In genomic region chr1:157417861-157418260, GRCm38 (mm10) we compare ENCODE assay signal across 9 mouse cellular contexts. TPM values are rescaled to one million over a fixed set of nuclear protein-coding genes. Genes with fewer than 3 reads are reported as not detected.
DNase-seq lines count a peak whose midpoint lies in the region; ATAC-seq and TF ChIP-seq lines count a peak whose summit lies in the region.
"Had no signal": no experiment of that assay in that cellular context is flagged by ENCODE, and none has a peak within 500 bp of the region (broad histone marks: within the 10 kb centered on the region; RNA-seq: fewer than 3 reads in every experiment).

No protein-coding gene starts in this region.

- peak overlapping the region; percentile 58 for H3K27ac ChIP-seq in left cerebral cortex, adult 2 months
- peak overlapping the region; percentile 59 for H3K27ac ChIP-seq in forebrain, embryonic 13.5 days
- H3K27ac ChIP-seq in kidney, embryonic 15.5 days: peak overlapping the region; percentile 59

- H3K9ac ChIP-seq in forebrain, embryonic 13.5 days: no peak overlapping the region
- no peak overlapping the region for H3K9ac ChIP-seq in kidney, embryonic 15.5 days

- H3K9me3 ChIP-seq in forebrain, embryonic 13.5 days (replicated peaks): no peaks in the 10 kb centered on the region
- no peaks in the 10 kb centered on the region for H3K9me3 ChIP-seq in kidney, embryonic 15.5 days (replicated peaks)

- peaks cover 21% of the 10 kb centered on the region for H3K4me1 ChIP-seq in forebrain, embryonic 13.5 days
- no peaks in the 10 kb centered on the region for H3K4me1 ChIP-seq in kidney, embryonic 15.5 days

- peaks cover 15% of the 10 kb centered on the region for H3K36me3 ChIP-seq in forebrain, embryonic 13.5 days (ENCODE audit: poor library complexity, severe bottlenecking)
- H3K36me3 ChIP-seq in kidney, embryonic 15.5 days: 0 out of 2 replicates have a peak, but pooled peaks cover 3% of the 10 kb centered on the region
- H3K36me3 ChIP-seq in myocyte (ENCODE audit: control insufficient read depth, insufficient read depth): peaks cover 7% of the 10 kb centered on the region

- no peak; the same call in 1 of the 2 replicates for ATAC-seq in forebrain, embryonic 13.5 days
- no peak for ATAC-seq in kidney, embryonic 15.5 days (replicated peaks; ENCODE audit: low FRiP score)
- ATAC-seq in monocyte, adult 5-6 weeks (replicated peaks; ENCODE audit: insufficient number of reproducible peaks, low FRiP score, low TSS enrichment, poor library complexity, severe bottlenecking): no peak

- peaks cover 6% of the 10 kb centered on the region for H3K79me2 ChIP-seq in myocyte (ENCODE audit: control insufficient read depth, insufficient read depth)

- peak overlapping the region; percentile 24; the same call in 1 of the 2 replicates for H3K4me2 ChIP-seq in forebrain, embryonic 13.5 days
- no peak overlapping the region for H3K4me2 ChIP-seq in kidney, embryonic 15.5 days
- peak overlapping the region; percentile 54 for H3K4me2 ChIP-seq in myocyte (ENCODE audit: low read depth)

- TF ChIP-seq CTCF in left cerebral cortex, adult 2 months (IDR thresholded peaks at IDR 0.05): no peak

- no peak for TF ChIP-seq POLR2A in myocyte (IDR thresholded peaks at IDR 0.05; ENCODE audit: insufficient read length, low read depth)

- no peak overlapping the region for H3K4me3 ChIP-seq in left cerebral cortex, adult 2 months
- H3K4me3 ChIP-seq in forebrain, embryonic 13.5 days: no peak overlapping the region
- no peak overlapping the region for H3K4me3 ChIP-seq in kidney, embryonic 15.5 days (replicated peaks)
- H3K4me3 ChIP-seq in myocyte: no peak overlapping the region

- H3ac ChIP-seq in myocyte (ENCODE audit: control insufficient read depth, insufficient read length): no peak overlapping the region

- no peak for DNase-seq in left cerebral cortex, adult 2 months (ENCODE audit: extremely low spot score in 1 of 2, low spot score in 2 of 2)
- DNase-seq in left cerebral cortex, postnatal 4 days: no peak
- no peak for DNase-seq in layer of hippocampus, adult 9-11 months
- no peak for DNase-seq in layer of hippocampus, postnatal 14 days (ENCODE audit: low spot score in 2 of 2)
- DNase-seq: embryo, embryonic 11 days had no signal

- H3K27me3 ChIP-seq in forebrain, embryonic 13.5 days: no peaks in the 10 kb centered on the region
- H3K27me3 ChIP-seq in kidney, embryonic 15.5 days: no peaks in the 10 kb centered on the region
- H3K27me3 ChIP-seq in myocyte (ENCODE audit: control insufficient read depth, insufficient read depth, insufficient read length): no peaks in the 10 kb centered on the region

- intact Hi-C loops in left cerebral cortex, adult 2 months (cut with DNase I): no loop called here
- intact Hi-C loops in left cerebral cortex, postnatal 4 days (cut with DNase I): loop anchor here (10.0 kb wide), 1 partner anchor 117 kb away; no protein-coding TSS in a partner anchor

- 15% methylated on average over 7 of the region's 7 CpGs for WGBS in forebrain, embryonic 13.5 days
- WGBS in kidney, embryonic 15.5 days: 64% methylated on average over 7 of the region's 7 CpGs

TF ChIP-seq in myocyte, 11 proteins besides CTCF, POLR2A, EP300 and RAD21:
- TF ChIP-seq MYOG (IDR thresholded peaks at IDR 0.05; ENCODE audit: control insufficient read depth in 1 of 3, insufficient read depth in 1 of 3, insufficient read length in 2 of 3, low read depth in 2 of 3) (no peak), REST (IDR thresholded peaks at IDR 0.05; ENCODE audit: insufficient read depth, insufficient read length) (no peak), USF1 (IDR thresholded peaks at IDR 0.05; ENCODE audit: low read depth) (no peak), CEBPB (IDR thresholded peaks at IDR 0.05; ENCODE audit: insufficient read depth, poor library complexity, severe bottlenecking) (no peak), POLR2AphosphoS2 (IDR thresholded peaks at IDR 0.05; ENCODE audit: insufficient read length, low read depth) (no peak), TCF3 (IDR thresholded peaks at IDR 0.05; ENCODE audit: insufficient read length, low read depth) (no peak), MYOD1 (IDR thresholded peaks at IDR 0.05; ENCODE audit: control insufficient read depth in 1 of 3, insufficient read length in 2 of 3, low read depth in 2 of 3) (no peak), E2F4 (IDR thresholded peaks at IDR 0.05; ENCODE audit: insufficient read depth) (no peak), SRF (IDR thresholded peaks at IDR 0.05; ENCODE audit: control insufficient read depth, insufficient read length, low read depth) (no peak), MAX (IDR thresholded peaks at IDR 0.05; ENCODE audit: low read depth) (no peak), TCF12 (IDR thresholded peaks at IDR 0.05; ENCODE audit: insufficient read depth, poor library complexity, severe bottlenecking) (no peak)

RNA-seq across cellular contexts. Expression of gene Rasal2, which starts 5.5 kb away (rescaled TPM):
- 10 to 100 TPM; 87.6 to 90.9 TPM for total RNA-seq in left cerebral cortex, adult 2 months (2021)
- 10 to 100 TPM; 45.0 to 47.8 TPM for total RNA-seq in left cerebral cortex, postnatal 4 days (2021)
- 31.0 and 33.7 TPM in 2 replicates for polyA plus RNA-seq in forebrain, embryonic 13.5 days (2015; fragmentation: Nextera tagmentation; extraction: Ambion mirVana)
- 8.0 and 8.1 TPM in 2 replicates for polyA plus RNA-seq in kidney, embryonic 15.5 days (2015; fragmentation: Nextera tagmentation; extraction: Ambion mirVana)
- 4.1 TPM for polyA plus RNA-seq in myocyte (2012; fragmentation: generic; extraction: Trizol)
- 10 to 100 TPM; 63.1 to 64.1 TPM for total RNA-seq in layer of hippocampus, postnatal 14 days (2021)
- total RNA-seq in monocyte, adult 5-6 weeks (2017): 0.53 to 2.0 TPM (median 1.0 TPM) in 3 replicates

RNA-seq across cellular contexts. Expression of gene Cryzl2, which starts 40.5 kb away (rescaled TPM):
- total RNA-seq in left cerebral cortex, adult 2 months (2021): 1 to 10 TPM; 3.7 to 5.0 TPM
- total RNA-seq in left cerebral cortex, postnatal 4 days (2021): 1 to 10 TPM; 2.2 to 3.7 TPM
- polyA plus RNA-seq in forebrain, embryonic 13.5 days (2015; fragmentation: Nextera tagmentation; extraction: Ambion mirVana): 5.8 and 6.6 TPM in 2 replicates
- 17.4 and 19.8 TPM in 2 replicates for polyA plus RNA-seq in kidney, embryonic 15.5 days (2015; fragmentation: Nextera tagmentation; extraction: Ambion mirVana)
- polyA plus RNA-seq in myocyte (2012; fragmentation: generic; extraction: Trizol): 0.12 TPM
- total RNA-seq in layer of hippocampus, postnatal 14 days (2021): 1 to 10 TPM; 3.9 to 4.2 TPM
- 1.4 to 6.2 TPM (median 2.8 TPM) in 3 replicates for total RNA-seq in monocyte, adult 5-6 weeks (2017)

Comparison
In these comparisons a context has a peak if more than half of its experiments do, and no peak if none do; other contexts are left out.
1. RNA of gene Rasal2, which starts 5.5 kb away (total RNA-seq): 87.6 to 90.9 TPM in left cerebral cortex, adult 2 months, 63.1 to 64.1 TPM in layer of hippocampus, postnatal 14 days and 45.0 to 47.8 TPM in left cerebral cortex, postnatal 4 days; 0.53 to 2.0 TPM in monocyte, adult 5-6 weeks; every median in the first group is over 10 times any median in the second.
2. Peak in every context shown above with its lines, with median percentiles within 50 percentile points of each other: H3K27ac ChIP-seq.